8 mouse cellular contexts compared by ENCODE assay signal in genomic region chr11:63969205-63969910, GRCm38 (mm10). TPM values are rescaled to one million over a fixed set of nuclear protein-coding genes. Genes with fewer than 3 reads are reported as not detected.
DNase-seq lines count a peak whose midpoint lies in the region; ATAC-seq and TF ChIP-seq lines count a peak whose summit lies in the region.

No protein-coding gene starts in this region.

- no peak overlapping the region for H3K9ac ChIP-seq in hindbrain, embryonic 12.5 days
- H3K9ac ChIP-seq in liver, embryonic 14.5 days (replicated peaks) = no peak overlapping the region; the same call in 1 of the 2 replicates
- no peak overlapping the region for H3K9ac ChIP-seq in stomach, postnatal 0 days (ENCODE audit: low read length)
- no peak overlapping the region for H3K9ac ChIP-seq in heart, embryonic 11.5 days (ENCODE audit: low read depth, low read length)

- no peaks in the 10 kb centered on the region for H3K9me3 ChIP-seq in megakaryocyte, embryonic 14.5 days
- no peaks in the 10 kb centered on the region for H3K9me3 ChIP-seq in hindbrain, embryonic 12.5 days (replicated peaks)
- H3K9me3 ChIP-seq in liver, embryonic 14.5 days (ENCODE audit: control insufficient read depth, low read length) = no peaks in the 10 kb centered on the region
- H3K9me3 ChIP-seq in stomach, postnatal 0 days (ENCODE audit: control insufficient read depth, low read length) = no peaks in the 10 kb centered on the region
- no peaks in the 10 kb centered on the region for H3K9me3 ChIP-seq in heart, embryonic 11.5 days (replicated peaks; ENCODE audit: control insufficient read depth, low read length)

- no peak overlapping the region for H3K4me2 ChIP-seq in hindbrain, embryonic 12.5 days (replicated peaks)
- no peak overlapping the region for H3K4me2 ChIP-seq in liver, embryonic 14.5 days (ENCODE audit: low read depth)
- H3K4me2 ChIP-seq in stomach, postnatal 0 days (replicated peaks; ENCODE audit: low read depth) = no peak overlapping the region
- no peak overlapping the region for H3K4me2 ChIP-seq in heart, embryonic 11.5 days

- H3K27ac ChIP-seq in hindbrain, embryonic 12.5 days = 0 out of 2 replicates have a peak overlapping the region, but pooled peaks have one; percentile 24
- peak overlapping the region; percentile 57 for H3K27ac ChIP-seq in liver, embryonic 14.5 days
- 0 out of 2 replicates have a peak overlapping the region, but pooled peaks have one; percentile 30 for H3K27ac ChIP-seq in stomach, postnatal 0 days (replicated peaks)
- H3K27ac ChIP-seq in heart, embryonic 11.5 days (ENCODE audit: low read depth, low read length) = no peak overlapping the region

- ATAC-seq in megakaryocyte, adult 5-6 weeks (ENCODE audit: poor library complexity, severe bottlenecking) = no peak
- ATAC-seq in hindbrain, embryonic 12.5 days (ENCODE audit: low FRiP score) = peak; percentile 59
- ATAC-seq in liver, embryonic 14.5 days (ENCODE audit: insufficient read depth) = peak; percentile 59; the same call in 1 of the 2 replicates
- 0 out of 2 replicates have a peak, but pooled peaks have one; percentile 10 for ATAC-seq in stomach, postnatal 0 days (ENCODE audit: low FRiP score, low TSS enrichment)
- no peak for ATAC-seq in heart, embryonic 11.5 days (replicated peaks; ENCODE audit: insufficient number of reproducible peaks, low FRiP score, low TSS enrichment)
- no peak for ATAC-seq in monocyte, adult 5-6 weeks (replicated peaks; ENCODE audit: insufficient number of reproducible peaks, low FRiP score, low TSS enrichment, poor library complexity, severe bottlenecking)

- peaks cover 72% of the 10 kb centered on the region for H3K4me1 ChIP-seq in megakaryocyte, embryonic 14.5 days
- peaks cover 23% of the 10 kb centered on the region for H3K4me1 ChIP-seq in hindbrain, embryonic 12.5 days
- peaks cover 13 to 34% of the 10 kb centered on the region in 2 experiments for H3K4me1 ChIP-seq in liver, embryonic 14.5 days (replicated peaks; ENCODE audit: control insufficient read depth in 2 of 2, insufficient read depth in 2 of 2, low read length in 1 of 2)
- no peaks in the 10 kb centered on the region; the same call in 1 of the 2 replicates for H3K4me1 ChIP-seq in stomach, postnatal 0 days (replicated peaks; ENCODE audit: control insufficient read depth, insufficient read depth)
- H3K4me1 ChIP-seq in heart, embryonic 11.5 days (ENCODE audit: control insufficient read depth, insufficient read depth, low read length) = peaks cover 8% of the 10 kb centered on the region; the same call in 1 of the 2 replicates

- DNase-seq in liver, embryonic 14.5 days (ENCODE audit: low read depth in 3 of 3, low spot score in 3 of 3) = no peak
- peak; percentile 55 for DNase-seq in stomach, postnatal 0 days (ENCODE audit: low spot score)
- no peak for DNase-seq in cerebellum, adult 9-11 months

- TF ChIP-seq CTCF in liver, embryonic 14.5 days (IDR thresholded peaks at IDR 0.05; ENCODE audit: low read depth) = no peak
- TF ChIP-seq CTCF in stomach, postnatal 0 days (IDR thresholded peaks at IDR 0.05; ENCODE audit: low read depth) = no peak

- no peaks in the 10 kb centered on the region for H3K27me3 ChIP-seq in megakaryocyte, embryonic 14.5 days (replicated peaks)
- H3K27me3 ChIP-seq in hindbrain, embryonic 12.5 days = no peaks in the 10 kb centered on the region; the same call in 1 of the 2 replicates
- H3K27me3 ChIP-seq in liver, embryonic 14.5 days (ENCODE audit: control insufficient read depth, insufficient read depth, low read length) = no peaks in the 10 kb centered on the region
- H3K27me3 ChIP-seq in stomach, postnatal 0 days (ENCODE audit: control insufficient read depth, insufficient read depth, low read length) = no peaks in the 10 kb centered on the region
- no peaks in the 10 kb centered on the region for H3K27me3 ChIP-seq in heart, embryonic 11.5 days (ENCODE audit: control insufficient read depth, insufficient read depth, low read length)

- peaks cover 39% of the 10 kb centered on the region for H3K36me3 ChIP-seq in megakaryocyte, embryonic 14.5 days (replicated peaks; ENCODE audit: low read length)
- H3K36me3 ChIP-seq in hindbrain, embryonic 12.5 days = peaks cover 3% of the 10 kb centered on the region; the same call in 1 of the 2 replicates
- no peaks in the 10 kb centered on the region; the same call in 1 of the 2 replicates for H3K36me3 ChIP-seq in liver, embryonic 14.5 days (replicated peaks; ENCODE audit: control insufficient read depth, insufficient read depth, low read depth)
- H3K36me3 ChIP-seq in stomach, postnatal 0 days (ENCODE audit: control insufficient read depth, insufficient read depth, low read length) = no peaks in the 10 kb centered on the region
- no peaks in the 10 kb centered on the region for H3K36me3 ChIP-seq in heart, embryonic 11.5 days (ENCODE audit: control insufficient read depth, insufficient read depth, low read length)

- no peak for TF ChIP-seq EP300 in liver, embryonic 14.5 days (IDR thresholded peaks at IDR 0.05; ENCODE audit: low read depth)
- no peak for TF ChIP-seq EP300 in stomach, postnatal 0 days (optimal IDR thresholded peaks at IDR 0.05)

- WGBS in hindbrain, embryonic 12.5 days = 31% methylated on average over 11 of the region's 11 CpGs
- 40% methylated on average over 11 of the region's 11 CpGs for WGBS in liver, embryonic 14.5 days (ENCODE audit: insufficient replicate concordance)
- WGBS in stomach, postnatal 0 days = 44% methylated on average over 11 of the region's 11 CpGs
- 47% methylated on average over 11 of the region's 11 CpGs for WGBS in heart, embryonic 11.5 days (ENCODE audit: insufficient replicate concordance)

- peak overlapping the region; percentile 38 for H3K4me3 ChIP-seq in megakaryocyte, embryonic 14.5 days (replicated peaks)
- H3K4me3 ChIP-seq in hindbrain, embryonic 12.5 days = no peak overlapping the region
- no peak overlapping the region for H3K4me3 ChIP-seq in liver, embryonic 14.5 days (ENCODE audit: insufficient read depth in 1 of 2, low read depth in 2 of 2, low read length in 2 of 2)
- no peak overlapping the region for H3K4me3 ChIP-seq in stomach, postnatal 0 days (ENCODE audit: low read depth, low read length)
- no peak overlapping the region for H3K4me3 ChIP-seq in heart, embryonic 11.5 days (ENCODE audit: low read depth, low read length)

RNA-seq across cellular contexts. Expression of gene Hs3st3b1, which starts 47.3 kb away (rescaled TPM):
- 0.32 TPM in 1 of 2 replicates, not detected in the other for polyA plus RNA-seq in megakaryocyte, embryonic 14.5 days (2012; ENCODE audit: insufficient read depth, low replicate concordance)
- 0.38 and 0.55 TPM in 2 replicates for total RNA-seq in megakaryocyte, adult 5-6 weeks (2015)
- total RNA-seq in megakaryocyte, adult 5-6 weeks (2017) = 0.59 and 0.77 TPM in 2 replicates
- 11.2 and 15.1 TPM in 2 replicates for polyA plus RNA-seq in hindbrain, embryonic 12.5 days (2016; fragmentation: Nextera tagmentation; extraction: Ambion mirVana)
- 7.8 and 8.0 TPM in 2 replicates for polyA plus RNA-seq in liver, embryonic 14.5 days (2012; rRNA removed)
- polyA plus RNA-seq in liver, embryonic 14.5 days (2014; fragmentation: Nextera tagmentation; extraction: Ambion mirVana) = 10.4 and 12.1 TPM in 2 replicates
- polyA plus RNA-seq in stomach, postnatal 0 days (2015; fragmentation: Nextera tagmentation; extraction: Ambion mirVana) = 6.9 and 8.3 TPM in 2 replicates
- polyA plus RNA-seq in heart, embryonic 11.5 days (2014; fragmentation: Nextera tagmentation; extraction: Ambion mirVana) = 4.2 and 5.3 TPM in 2 replicates
- total RNA-seq in monocyte, adult 5-6 weeks (2017) = 16.4 to 32.5 TPM (median 17.9 TPM) in 3 replicates

Comparison
In these comparisons a context has a peak if more than half of its experiments do, and no peak if none do; other contexts are left out.
1. ATAC-seq: peak in hindbrain, embryonic 12.5 days (single experiment), liver, embryonic 14.5 days (single experiment) and stomach, postnatal 0 days (single experiment); none in megakaryocyte, adult 5-6 weeks (single experiment), heart, embryonic 11.5 days (single experiment) and monocyte, adult 5-6 weeks (single experiment).